Mouse (Mus musculus): ENCODE data around the gene Mtch2.

- TF ChIP-seq CTCF (IDR thresholded peaks at IDR 0.05; ENCODE audit: low read depth, low read length), result no peak
- TF ChIP-seq GATA2 (IDR thresholded peaks at IDR 0.05; ENCODE audit: borderline replicate concordance, low read depth, low read length), result no peak
- no peak for TF ChIP-seq TAL1 (conservative IDR thresholded peaks at IDR 0.05; ENCODE audit: low read depth, low read length)
- TF ChIP-seq GATA1 (IDR thresholded peaks at IDR 0.05; ENCODE audit: borderline replicate concordance, low read length), result no peak
- TF ChIP-seq POLR2AphosphoS5 (IDR thresholded peaks at IDR 0.05; ENCODE audit: insufficient replicate concordance, low read depth, low read length), result no peak
Observed at GRCm38 (mm10) chr2:90828739-90829138, 18.2 kb upstream of the Mtch2 start.
